In the genomic region with DNA sequence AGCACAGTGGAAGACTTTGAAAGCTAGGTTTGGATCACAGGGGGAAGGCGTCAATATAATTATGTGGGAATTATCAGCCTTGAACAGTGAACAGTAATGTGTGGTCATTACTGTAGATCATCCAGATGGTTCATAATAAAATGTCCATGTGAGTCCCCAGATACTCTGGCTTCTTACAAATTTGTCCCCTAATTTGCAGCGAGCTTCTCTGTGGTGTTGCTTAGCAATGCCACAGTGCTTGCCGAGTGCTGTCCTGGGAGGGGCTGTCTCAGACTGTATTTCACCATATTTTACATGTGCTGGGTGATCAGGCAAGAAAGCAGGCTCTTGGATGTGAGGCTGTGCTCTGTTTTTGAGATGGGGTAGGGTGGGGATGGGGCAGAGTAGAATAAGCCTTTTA, we compare ENCODE assay signal across 22 mouse cellular contexts.
DNase-seq lines count a peak whose midpoint lies in the region; ATAC-seq and TF ChIP-seq lines count a peak whose summit lies in the region.
"Had no signal": no experiment of that assay in that cellular context is flagged by ENCODE, and none has a peak within 500 bp of the region (broad histone marks: within the 10 kb centered on the region; RNA-seq: fewer than 3 reads in every experiment).

No protein-coding gene starts in this region.

- no peak for TF ChIP-seq CTCF in brain, embryonic 14.5 days (IDR thresholded peaks at IDR 0.05; ENCODE audit: borderline replicate concordance, extremely low read depth, insufficient read depth, insufficient read length)
- no peak for TF ChIP-seq CTCF in heart, adult 2 months (IDR thresholded peaks at IDR 0.05)
- no peak for TF ChIP-seq CTCF in lung, adult 2 months (IDR thresholded peaks at IDR 0.05; ENCODE audit: insufficient read depth, low read length)

- H3K4me1 ChIP-seq in hindbrain, embryonic 12.5 days: peaks cover 2% of the 10 kb centered on the region; the same call in 1 of the 2 replicates
- H3K4me1 ChIP-seq in hindbrain, embryonic 11.5 days (replicated peaks; ENCODE audit: control insufficient read depth, insufficient read depth, low read length): no peaks in the 10 kb centered on the region
- H3K4me1 ChIP-seq in forebrain, embryonic 15.5 days: peaks cover 14% of the 10 kb centered on the region
- H3K4me1 ChIP-seq in midbrain, embryonic 15.5 days: peaks cover 15% of the 10 kb centered on the region
- H3K4me1 ChIP-seq in heart, adult 2 months (ENCODE audit: control insufficient read depth, insufficient read depth, low read length): no peaks in the 10 kb centered on the region; the same call in 1 of the 2 replicates
- no peaks in the 10 kb centered on the region for H3K4me1 ChIP-seq in lung, adult 2 months (ENCODE audit: control insufficient read depth, insufficient read depth, low read length)
- H3K4me1 ChIP-seq: embryonic facial prominence, embryonic 12.5 days had no signal

- no peak overlapping the region for H3K27ac ChIP-seq in hindbrain, embryonic 12.5 days
- H3K27ac ChIP-seq in hindbrain, embryonic 11.5 days (ENCODE audit: low read depth, low read length): no peak overlapping the region
- no peak overlapping the region for H3K27ac ChIP-seq in forebrain, embryonic 15.5 days (replicated peaks)
- H3K27ac ChIP-seq in midbrain, embryonic 15.5 days: no peak overlapping the region; the same call in 1 of the 2 replicates
- no peak overlapping the region for H3K27ac ChIP-seq in heart, adult 2 months
- H3K27ac ChIP-seq: embryonic facial prominence, embryonic 12.5 days; macrophage had no signal

- H3K9me3 ChIP-seq in hindbrain, embryonic 12.5 days (replicated peaks): no peaks in the 10 kb centered on the region
- no peaks in the 10 kb centered on the region for H3K9me3 ChIP-seq in hindbrain, embryonic 11.5 days (ENCODE audit: control insufficient read depth, low read length)
- H3K9me3 ChIP-seq in forebrain, embryonic 15.5 days: no peaks in the 10 kb centered on the region
- no peaks in the 10 kb centered on the region for H3K9me3 ChIP-seq in midbrain, embryonic 15.5 days
- H3K9me3 ChIP-seq: embryonic facial prominence, embryonic 12.5 days had no signal

- no peak overlapping the region for H3K4me3 ChIP-seq in hindbrain, embryonic 12.5 days
- H3K4me3 ChIP-seq in hindbrain, embryonic 11.5 days (ENCODE audit: low read depth, low read length): no peak overlapping the region
- no peak overlapping the region for H3K4me3 ChIP-seq in forebrain, embryonic 15.5 days
- no peak overlapping the region for H3K4me3 ChIP-seq in midbrain, embryonic 15.5 days
- no peak overlapping the region for H3K4me3 ChIP-seq in heart, adult 2 months
- H3K4me3 ChIP-seq in lung, adult 2 months (replicated peaks; ENCODE audit: extremely low read depth, low read depth, low read length): no peak overlapping the region
- H3K4me3 ChIP-seq: embryonic facial prominence, embryonic 12.5 days had no signal

- ATAC-seq in hindbrain, embryonic 12.5 days (ENCODE audit: low FRiP score): 0 out of 2 replicates have a peak, but pooled peaks have one; percentile 38
- no peak for ATAC-seq in hindbrain, embryonic 11.5 days (ENCODE audit: low FRiP score)
- ATAC-seq in forebrain, embryonic 15.5 days (replicated peaks): peak; percentile 73
- peak; percentile 76 for ATAC-seq in midbrain, embryonic 15.5 days (replicated peaks)

- H3K4me2 ChIP-seq in hindbrain, embryonic 12.5 days (replicated peaks): no peak overlapping the region
- no peak overlapping the region for H3K4me2 ChIP-seq in hindbrain, embryonic 11.5 days (replicated peaks; ENCODE audit: low read depth, low read length)
- no peak overlapping the region for H3K4me2 ChIP-seq in forebrain, embryonic 15.5 days (replicated peaks)
- H3K4me2 ChIP-seq in midbrain, embryonic 15.5 days: no peak overlapping the region
- H3K4me2 ChIP-seq: embryonic facial prominence, embryonic 12.5 days; liver, embryonic 11.5 days; lung, embryonic 14.5 days had no signal

- H3K36me3 ChIP-seq in hindbrain, embryonic 12.5 days: no peaks in the 10 kb centered on the region
- H3K36me3 ChIP-seq in hindbrain, embryonic 11.5 days (ENCODE audit: control insufficient read depth, insufficient read depth, low read length): no peaks in the 10 kb centered on the region
- no peaks in the 10 kb centered on the region for H3K36me3 ChIP-seq in forebrain, embryonic 15.5 days
- no peaks in the 10 kb centered on the region for H3K36me3 ChIP-seq in midbrain, embryonic 15.5 days (replicated peaks)
- no peaks in the 10 kb centered on the region for H3K36me3 ChIP-seq in heart, adult 2 months (ENCODE audit: control insufficient read depth, insufficient read depth, low read length)
- H3K36me3 ChIP-seq: embryonic facial prominence, embryonic 12.5 days had no signal

- TF ChIP-seq POLR2A in brain, embryonic 14.5 days (IDR thresholded peaks at IDR 0.05; ENCODE audit: borderline replicate concordance, extremely low read depth, insufficient read depth, insufficient read length, poor library complexity, severe bottlenecking): no peak
- TF ChIP-seq POLR2A in heart, adult 2 months (IDR thresholded peaks at IDR 0.05; ENCODE audit: insufficient read depth, low read depth, low read length): no peak
- no peak for TF ChIP-seq POLR2A in lung, adult 2 months (IDR thresholded peaks at IDR 0.05; ENCODE audit: borderline replicate concordance, extremely low read depth, low read depth, low read length)

- no peak for DNase-seq in hindbrain, embryonic 11.5 days (ENCODE audit: low spot score)
- DNase-seq in brain, embryonic 14.5 days (ENCODE audit: low read depth): peak; percentile 62
- no peak for DNase-seq in heart, adult 2 months
- DNase-seq in lung, adult 2 months: no peak
- no peak for DNase-seq in MN1 (ENCODE audit: low spot score)
- DNase-seq: adrenal gland, adult 8-10 months; cerebellum, adult 18-20 months; cerebellum, postnatal 36 days; kidney, adult 8-10 months; layer of hippocampus, postnatal 36 days; left cerebral cortex, postnatal 4 days; lung, embryonic 14.5 days; retina, postnatal 1 day; right cerebral cortex, postnatal 4 days; thymus, postnatal 25 days had no signal

- H3K9ac ChIP-seq in hindbrain, embryonic 12.5 days: no peak overlapping the region
- no peak overlapping the region for H3K9ac ChIP-seq in hindbrain, embryonic 11.5 days (ENCODE audit: low read depth, low read length)
- H3K9ac ChIP-seq in forebrain, embryonic 15.5 days (replicated peaks): no peak overlapping the region
- no peak overlapping the region for H3K9ac ChIP-seq in midbrain, embryonic 15.5 days
- no peak overlapping the region for H3K9ac ChIP-seq in heart, adult 2 months (ENCODE audit: low read depth, low read length)
- H3K9ac ChIP-seq: embryonic facial prominence, embryonic 12.5 days; lung, embryonic 14.5 days had no signal

- H3K27me3 ChIP-seq in hindbrain, embryonic 12.5 days: no peaks in the 10 kb centered on the region
- no peaks in the 10 kb centered on the region for H3K27me3 ChIP-seq in hindbrain, embryonic 11.5 days (ENCODE audit: control insufficient read depth, insufficient read depth, low read length)
- H3K27me3 ChIP-seq in forebrain, embryonic 15.5 days: no peaks in the 10 kb centered on the region
- H3K27me3 ChIP-seq in midbrain, embryonic 15.5 days (replicated peaks): no peaks in the 10 kb centered on the region
- no peaks in the 10 kb centered on the region for H3K27me3 ChIP-seq in heart, adult 2 months (ENCODE audit: control insufficient read depth, insufficient read depth, low read length)
- H3K27me3 ChIP-seq: CH12.LX; embryonic facial prominence, embryonic 12.5 days had no signal

- TF ChIP-seq EP300 in heart, adult 2 months (IDR thresholded peaks at IDR 0.05; ENCODE audit: insufficient read depth, low read depth, low read length): no peak

- no peaks in the 10 kb centered on the region for H3K79me2 ChIP-seq in heart, adult 2 months (replicated peaks; ENCODE audit: control insufficient read depth, insufficient read depth, low read length)

- intact Hi-C loops in heart, adult 2 months (cut with DNase I): no loop called here

- WGBS in hindbrain, embryonic 12.5 days: 60% methylated on average over 3 of the region's 3 CpGs
- 73% methylated on average over 3 of the region's 3 CpGs for WGBS in hindbrain, embryonic 11.5 days
- WGBS in forebrain, embryonic 15.5 days: 32% methylated on average over 3 of the region's 3 CpGs
- WGBS in midbrain, embryonic 15.5 days: 32% methylated on average over 3 of the region's 3 CpGs
- WGBS in heart, adult 2 months: 78% methylated on average over 3 of the region's 3 CpGs
- 72% methylated on average over 3 of the region's 3 CpGs for WGBS in lung, adult 2 months
